Comparison of ENCODE assay signal across 25 mouse cellular contexts in the genomic region with DNA sequence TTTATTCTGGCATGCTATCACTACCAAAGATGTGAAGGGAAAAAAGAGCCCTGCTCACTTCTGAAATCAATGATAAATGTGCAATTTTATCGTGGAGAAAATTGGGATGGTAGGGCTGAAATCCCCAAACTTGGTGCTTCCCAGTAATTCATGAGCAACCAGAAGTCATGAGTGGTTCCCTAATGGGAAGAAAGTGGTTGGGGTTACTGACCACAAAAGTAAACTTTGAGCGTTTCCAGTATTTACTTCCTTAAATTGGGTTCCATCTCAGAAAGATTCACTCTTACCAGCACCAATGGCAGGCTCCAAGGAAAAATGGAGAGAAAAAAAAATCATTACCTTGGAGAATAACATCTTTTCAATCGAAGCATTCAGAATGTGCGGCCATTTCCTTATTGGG.
"Had no signal": no experiment of that assay in that cellular context is flagged by ENCODE, and none has a peak within 500 bp of the region (broad histone marks: within the 10 kb centered on the region; RNA-seq: fewer than 3 reads in every experiment).

No protein-coding gene starts in this region.

- H3K9me3 ChIP-seq: heart, embryonic 10.5 days; hindbrain, embryonic 12.5 days; kidney, embryonic 15.5 days; limb, embryonic 13.5 days; limb, embryonic 15.5 days; liver, embryonic 12.5 days had no signal

- H3K4me2 ChIP-seq: heart, embryonic 12.5 days; hindbrain, embryonic 12.5 days; hindbrain, embryonic 14.5 days; kidney, embryonic 15.5 days; limb, embryonic 13.5 days; limb, embryonic 15.5 days; liver, embryonic 12.5 days had no signal

- H3K4me1 ChIP-seq: heart, embryonic 10.5 days; hindbrain, embryonic 12.5 days; limb, embryonic 15.5 days had no signal

- DNase-seq: gastrocnemius, postnatal 14 days; gastrocnemius, postnatal 36 days; heart, adult 18-20 months; heart, postnatal 10 days; heart, postnatal 4 days; kidney, adult 11 months; kidney, adult 2 months; kidney, adult 9 months; kidney, postnatal 14 days; kidney, postnatal 36 days; layer of hippocampus, adult 9-11 months; layer of hippocampus, postnatal 36 days; left cerebral cortex, postnatal 4 days had no signal

- H3K36me3 ChIP-seq: heart, embryonic 10.5 days; heart, embryonic 12.5 days; hindbrain, embryonic 10.5 days; hindbrain, embryonic 12.5 days; kidney, embryonic 15.5 days; limb, embryonic 13.5 days; limb, embryonic 15.5 days; liver, embryonic 12.5 days had no signal

- H3K27ac ChIP-seq: heart, embryonic 10.5 days; hindbrain, embryonic 10.5 days; hindbrain, embryonic 12.5 days; hindbrain, embryonic 14.5 days; kidney, embryonic 15.5 days; kidney, postnatal 0 days; limb, embryonic 13.5 days; limb, embryonic 15.5 days; liver, embryonic 12.5 days had no signal

- H3K9ac ChIP-seq: heart, embryonic 12.5 days; hindbrain, embryonic 12.5 days; hindbrain, embryonic 14.5 days; kidney, embryonic 15.5 days; limb, embryonic 13.5 days; limb, embryonic 15.5 days; liver, embryonic 12.5 days had no signal

- ATAC-seq: hindbrain, embryonic 16.5 days; intestine, embryonic 16.5 days; liver, embryonic 12.5 days had no signal

- H3K4me3 ChIP-seq: heart, embryonic 10.5 days; heart, embryonic 12.5 days; hindbrain, embryonic 10.5 days; hindbrain, embryonic 12.5 days; kidney, embryonic 15.5 days; limb, embryonic 13.5 days; limb, embryonic 15.5 days; liver, embryonic 12.5 days had no signal

- H3K27me3 ChIP-seq: heart, embryonic 12.5 days; hindbrain, embryonic 12.5 days; kidney, embryonic 15.5 days; limb, embryonic 13.5 days; limb, embryonic 15.5 days; liver, embryonic 12.5 days had no signal
